Mouse (Mus musculus): ENCODE data around the gene Kif20b. TPM values are rescaled to one million over a fixed set of nuclear protein-coding genes. Genes with fewer than 3 reads are reported as not detected.

The Kif20b gene
- polyA plus RNA-seq, 1 experiment from 2014 or later, result 65.8 TPM

MicroRNA genes within 50 kb of the gene (microRNA counts, 519-probe panel; counts per million panel counts)
- 31.7 counts per million for microRNA mmu-miR-1950

Small RNAs within 50 kb of the gene (microRNA-seq; reads per million reads assigned to microRNA genes)
- gene Mir1950, result not detected

Other genes starting within 250 kb of the Kif20b start
- gene Slc16a12, start 175.1 kb upstream of the Kif20b start, polyA plus RNA-seq (2015; fragmentation: Nextera tagmentation; extraction: Ambion mirVana), result 10.6 and 13.4 TPM in 2 replicates
- 7.3 and 8.1 TPM in 2 replicates for gene Pank1, start 42.9 kb upstream of the Kif20b start, polyA plus RNA-seq (2015; fragmentation: Nextera tagmentation; extraction: Ambion mirVana)